Mouse (Mus musculus): ENCODE measurements around the gene Mrps35.

Gene Mrps35

DNA sequence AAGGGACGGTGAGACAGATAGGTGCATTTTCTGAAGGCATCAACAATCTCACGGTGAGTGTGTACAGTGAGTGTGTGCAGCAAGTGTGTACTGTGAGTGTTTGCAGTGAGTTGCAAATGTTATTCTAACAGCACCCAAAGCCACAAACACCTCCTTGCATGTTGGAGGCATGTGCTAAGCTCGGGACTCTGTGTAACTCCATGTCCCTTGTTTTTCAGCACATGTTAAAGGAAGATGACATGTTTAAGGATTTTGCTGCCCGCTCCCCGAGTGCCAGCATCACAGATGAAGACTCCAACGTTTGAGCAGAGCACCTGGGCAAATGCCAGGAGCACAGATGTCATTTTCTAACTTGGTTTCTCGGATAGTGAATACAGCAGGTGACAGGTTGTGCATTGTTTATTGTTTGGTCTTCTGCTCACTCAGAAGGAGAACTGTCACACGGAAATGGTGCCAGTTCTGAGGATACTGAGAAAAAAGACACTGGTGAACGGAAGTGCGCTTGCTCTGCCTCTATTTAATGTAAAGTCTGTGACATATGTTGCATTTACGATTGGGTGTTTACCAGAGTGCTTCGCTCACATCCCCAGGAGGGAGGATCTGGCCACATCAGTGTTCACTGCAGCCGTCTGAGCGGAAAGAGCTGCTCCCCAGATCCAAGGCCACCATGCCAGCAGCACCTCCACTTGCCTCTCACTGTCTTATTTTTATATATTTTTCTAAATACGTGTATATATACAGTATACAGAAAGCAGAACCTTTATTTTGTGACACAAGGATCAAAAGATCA is 12.3 kb upstream of the Mrps35 start:
- no peak for DNase-seq (ENCODE audit: low spot score)

DNA sequence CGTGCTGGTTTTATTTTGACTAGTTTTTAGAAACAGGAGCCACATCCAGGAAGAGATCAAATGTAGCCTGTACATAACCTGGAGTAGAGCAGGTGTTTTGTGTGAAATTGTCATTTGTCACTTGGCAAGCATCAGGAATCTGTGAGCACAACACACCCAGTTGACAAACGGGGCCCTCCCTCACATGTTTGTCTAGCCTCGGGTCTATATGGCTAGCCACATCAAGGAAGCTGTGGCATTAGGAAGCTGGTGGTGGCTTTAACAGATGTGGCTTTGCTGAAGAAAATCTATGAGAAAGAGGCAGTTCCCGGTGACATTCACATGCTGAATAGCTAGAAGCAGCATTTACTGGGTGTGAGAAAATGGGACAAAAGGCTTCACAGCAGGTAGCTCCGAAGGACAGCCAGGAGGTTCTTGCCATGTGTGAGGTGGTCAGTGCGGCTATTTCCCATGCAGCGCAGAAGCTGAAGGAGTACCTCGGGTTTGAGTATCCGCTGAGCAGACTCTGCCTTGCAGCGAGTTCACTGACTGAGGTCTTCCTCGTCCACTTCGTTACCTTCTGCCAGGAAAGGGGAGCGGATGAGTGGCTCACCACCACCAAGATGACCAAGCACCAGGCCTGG is 10.2 kb upstream of the Mrps35 start, which contains the start of gene Rep15:
TSS of gene Rep15 (plus strand) at position 282 of the 623 bp plus-strand sequence.
- DNase-seq (ENCODE audit: low spot score) = no peak

DNA sequence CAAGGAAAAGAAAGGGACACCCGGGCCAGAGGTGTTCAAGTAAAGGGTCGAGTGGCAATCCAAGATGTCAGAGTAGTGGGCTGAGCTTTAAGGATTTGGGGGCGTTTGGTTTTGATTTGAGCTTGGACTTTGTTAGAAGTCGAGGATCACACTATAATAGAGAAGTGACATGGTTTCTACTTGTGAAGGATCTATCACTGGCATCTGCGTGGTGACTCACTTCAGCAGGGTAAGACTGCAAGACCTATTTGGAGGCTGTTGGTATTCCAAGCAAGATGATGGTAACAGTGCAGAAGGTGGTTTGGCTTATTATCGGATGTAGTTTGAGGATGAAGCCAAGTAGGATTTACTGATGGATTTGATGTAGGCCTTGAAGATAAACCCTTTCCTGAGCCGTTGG is 1.1 kb downstream of the Mrps35 start:
- DNase-seq (ENCODE audit: low spot score) = no peak

DNA sequence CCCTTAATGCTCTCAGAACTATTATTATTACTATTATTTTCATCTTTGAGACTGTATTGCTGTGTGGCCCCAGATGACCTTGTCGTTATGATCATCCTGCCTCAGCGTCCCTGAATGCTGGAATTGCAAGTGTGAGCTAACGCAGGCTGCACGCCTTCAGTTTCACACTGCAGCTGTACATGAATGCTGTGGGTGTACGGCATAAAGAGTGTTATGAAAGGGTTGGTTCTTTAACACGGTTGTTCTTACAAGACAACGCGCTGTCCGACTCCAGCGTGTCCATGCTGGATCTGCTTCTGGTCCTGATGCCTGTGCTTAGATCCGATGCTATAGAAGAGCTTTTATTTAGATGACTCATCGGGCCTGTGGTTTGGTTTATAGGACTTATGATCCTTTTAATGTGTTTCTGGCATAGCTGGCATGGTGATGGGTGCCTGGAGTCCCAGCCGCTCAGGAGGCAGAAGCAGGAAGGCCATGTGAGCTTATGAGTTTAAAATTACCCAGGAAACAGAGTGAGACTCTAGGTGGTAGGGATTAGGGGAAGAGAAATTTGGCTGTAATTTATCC is 6.8 kb downstream of the Mrps35 start:
- no peak for DNase-seq (ENCODE audit: low spot score)

DNA sequence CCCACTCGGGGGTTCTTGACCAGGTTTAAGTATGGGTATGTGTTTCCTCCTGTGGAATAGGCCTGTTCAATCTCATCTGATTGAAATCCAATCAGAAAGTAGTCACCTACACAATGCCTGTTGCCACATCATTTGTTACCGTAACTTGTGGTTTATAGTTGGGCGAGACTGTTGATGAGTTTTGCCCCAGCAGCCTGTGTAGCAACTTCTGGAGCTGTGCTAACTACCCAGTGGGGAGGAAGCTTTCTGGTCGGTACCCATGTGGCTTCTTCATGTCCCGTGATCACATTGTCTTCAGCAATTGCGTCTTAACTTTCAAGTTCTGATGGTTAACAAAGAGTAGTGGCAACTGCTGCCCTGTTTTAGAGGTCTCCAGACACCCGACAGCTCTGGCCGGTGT is 9.1 kb downstream of the Mrps35 start:
- DNase-seq (ENCODE audit: low spot score) = no peak

DNA sequence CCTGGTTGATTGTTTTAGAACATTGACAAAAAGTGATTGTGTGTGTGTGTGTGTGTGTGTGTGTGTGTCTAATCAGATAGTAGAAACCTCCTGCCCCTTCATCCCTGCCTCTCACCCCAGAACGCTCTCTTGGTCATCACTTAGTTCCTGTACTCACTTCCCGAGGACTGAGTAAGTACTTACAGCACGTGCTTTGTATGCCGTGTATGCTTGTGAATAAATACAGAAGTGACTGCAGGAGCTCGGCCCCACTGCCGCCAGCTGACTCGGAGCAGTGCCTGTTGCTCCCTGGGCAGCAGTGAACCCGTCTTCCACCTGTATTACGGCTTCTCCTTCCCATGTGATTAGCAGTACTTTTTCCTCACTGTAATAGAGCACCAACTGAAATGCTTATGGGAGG is 9.9 kb downstream of the Mrps35 start:
- no peak for DNase-seq (ENCODE audit: low spot score)

DNA sequence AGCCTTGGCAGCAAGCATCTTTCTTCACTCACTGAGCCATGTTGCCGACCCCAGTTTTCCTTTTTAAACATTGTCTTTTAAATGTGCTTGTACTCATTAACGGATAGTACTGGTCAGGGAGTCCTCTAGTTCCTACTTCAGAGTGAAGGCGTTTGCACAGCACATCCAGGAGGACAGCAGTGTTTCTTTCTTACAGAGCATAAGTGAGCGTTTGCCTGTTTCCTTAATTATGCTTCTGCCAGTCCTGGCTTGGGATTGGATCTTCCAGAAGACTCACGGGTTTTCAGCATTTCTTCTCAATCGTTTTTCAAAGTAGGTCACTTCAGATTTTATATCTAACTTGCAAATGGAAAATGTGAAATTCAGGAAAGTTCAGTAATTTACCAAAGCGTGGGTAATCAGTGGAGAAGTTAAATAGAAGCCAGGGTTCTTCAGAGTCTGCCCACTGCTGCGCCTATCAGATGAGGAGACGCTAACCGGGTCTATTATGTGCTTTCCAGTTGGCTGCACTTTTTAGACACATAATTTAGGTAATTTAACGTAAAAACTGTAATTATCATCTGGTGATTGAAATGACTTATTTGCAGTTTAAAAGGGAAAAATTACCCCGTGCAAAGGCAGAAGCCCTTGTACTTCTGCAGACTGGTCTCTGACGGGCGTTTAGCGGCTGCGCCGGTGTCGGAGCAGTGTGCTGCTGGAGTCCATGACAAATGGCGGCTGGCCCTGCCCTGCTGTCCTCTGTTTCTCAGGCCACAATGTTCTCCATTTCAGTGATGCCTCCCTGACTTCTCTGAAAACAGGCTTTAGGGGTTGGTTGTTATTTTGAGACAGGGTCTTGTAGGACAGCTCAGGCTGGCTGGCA is 11.5 kb downstream of the Mrps35 start:
- no peak for DNase-seq (ENCODE audit: low spot score)

DNA sequence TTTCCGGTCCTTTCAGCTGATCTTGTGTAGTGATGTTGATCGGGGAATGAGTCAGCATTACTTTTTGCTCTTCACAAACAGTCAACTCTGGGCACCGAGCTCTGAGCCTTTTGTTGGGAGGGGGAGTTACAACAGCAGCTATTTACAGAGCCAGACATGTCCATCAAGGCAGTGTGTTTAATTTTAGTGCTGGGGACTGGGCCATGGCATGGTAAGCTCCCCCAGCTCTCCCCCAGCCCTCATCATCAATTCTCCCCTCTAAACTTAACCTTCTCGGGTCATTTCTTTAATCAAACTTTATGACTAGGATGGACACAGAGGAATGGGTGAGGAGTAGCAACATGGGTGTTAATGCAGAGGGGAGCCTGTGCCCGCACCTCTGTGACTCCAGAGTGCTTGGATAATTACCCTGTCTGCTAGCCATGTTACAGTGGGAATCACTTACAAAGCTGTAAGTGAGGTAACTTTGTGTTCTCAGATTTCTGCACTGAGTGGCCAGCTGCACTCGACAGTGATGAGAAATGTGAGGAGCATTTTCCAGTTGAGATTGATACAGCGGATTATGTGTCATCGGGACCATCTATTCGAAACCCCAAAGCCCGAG is 12.9 kb downstream of the Mrps35 start:
- DNase-seq (ENCODE audit: low spot score) = no peak

DNA sequence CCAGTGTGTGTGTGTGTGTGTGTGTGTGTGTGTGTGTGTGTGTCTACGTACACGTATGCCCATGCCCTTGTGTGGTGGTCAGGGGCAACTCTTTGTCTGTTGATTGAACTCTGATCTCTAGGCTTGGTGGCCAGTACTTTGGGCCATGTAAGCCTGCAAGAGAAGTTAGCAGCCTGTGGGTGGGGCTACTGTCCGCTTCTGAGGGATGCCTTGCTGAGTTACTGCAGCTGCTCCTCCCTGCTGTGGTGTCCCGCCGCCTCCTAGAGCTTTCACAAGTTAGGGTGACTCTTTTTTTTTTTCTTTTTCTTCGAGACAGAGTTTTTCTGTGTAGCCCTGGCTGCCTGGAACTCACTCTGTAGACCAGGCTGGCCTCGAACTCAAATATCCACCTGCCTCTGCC is 16.8 kb downstream of the Mrps35 start:
- DNase-seq (ENCODE audit: low spot score) = no peak

DNA sequence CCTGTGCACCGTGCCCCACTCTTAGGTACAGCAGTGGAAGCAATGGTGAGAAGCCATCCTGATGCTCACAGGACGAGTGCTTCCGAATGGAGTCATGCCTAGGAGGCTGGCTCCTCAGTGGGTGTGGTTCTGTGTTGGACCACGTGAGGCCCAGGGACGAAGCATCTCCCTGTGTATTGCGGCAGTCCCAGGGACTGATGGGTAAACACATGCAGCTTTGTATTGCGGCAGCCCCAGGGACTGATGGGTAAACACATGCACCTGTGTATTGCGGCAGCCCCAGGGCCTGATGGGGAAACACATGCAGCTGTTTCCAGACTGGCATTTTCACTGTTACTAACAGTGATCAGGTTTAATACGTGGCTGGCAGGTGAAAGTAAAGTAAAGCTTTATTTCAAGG is 19.1 kb downstream of the Mrps35 start:
- no peak for DNase-seq (ENCODE audit: low spot score)

DNA sequence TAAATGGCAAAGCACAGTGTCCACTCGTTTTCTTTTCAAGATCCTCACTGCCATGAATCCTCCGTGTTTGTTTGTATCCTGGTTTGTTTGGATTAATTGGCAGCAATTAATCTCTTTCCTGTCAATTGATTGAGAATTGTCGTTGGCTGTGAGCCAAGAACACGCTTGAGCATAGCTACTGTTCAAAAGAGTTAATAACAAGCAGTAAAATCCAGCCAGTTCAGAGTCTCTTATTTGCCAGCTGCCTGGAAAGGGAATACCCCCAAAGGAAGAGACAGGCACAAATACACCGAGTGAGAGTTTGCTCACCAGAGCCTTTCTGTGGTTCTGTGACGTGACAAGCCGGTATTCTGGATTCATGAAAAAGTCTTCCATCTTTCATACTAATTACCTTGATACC is 19.5 kb downstream of the Mrps35 start:
- DNase-seq (ENCODE audit: low spot score) = no peak

DNA sequence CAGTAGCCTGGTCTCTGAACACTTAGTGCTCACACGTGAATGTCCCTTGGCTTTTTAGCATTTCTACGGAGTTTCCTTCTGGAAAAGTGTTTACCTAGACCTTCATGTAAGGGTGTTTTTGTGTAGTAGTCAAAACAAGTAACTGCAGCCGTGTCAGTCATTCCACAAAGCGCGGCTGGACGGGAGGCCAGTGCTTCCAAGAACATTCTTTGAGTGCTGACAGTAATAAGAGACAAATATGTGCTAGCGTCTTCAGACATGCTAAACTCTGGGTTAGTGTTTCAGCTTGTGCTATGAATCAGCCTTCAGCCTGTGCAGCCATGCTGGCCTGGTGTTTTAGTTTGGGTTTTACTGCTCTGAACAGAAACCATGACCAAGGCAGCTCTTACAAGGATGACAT is 20.1 kb downstream of the Mrps35 start:
- DNase-seq (ENCODE audit: low spot score) = no peak

DNA sequence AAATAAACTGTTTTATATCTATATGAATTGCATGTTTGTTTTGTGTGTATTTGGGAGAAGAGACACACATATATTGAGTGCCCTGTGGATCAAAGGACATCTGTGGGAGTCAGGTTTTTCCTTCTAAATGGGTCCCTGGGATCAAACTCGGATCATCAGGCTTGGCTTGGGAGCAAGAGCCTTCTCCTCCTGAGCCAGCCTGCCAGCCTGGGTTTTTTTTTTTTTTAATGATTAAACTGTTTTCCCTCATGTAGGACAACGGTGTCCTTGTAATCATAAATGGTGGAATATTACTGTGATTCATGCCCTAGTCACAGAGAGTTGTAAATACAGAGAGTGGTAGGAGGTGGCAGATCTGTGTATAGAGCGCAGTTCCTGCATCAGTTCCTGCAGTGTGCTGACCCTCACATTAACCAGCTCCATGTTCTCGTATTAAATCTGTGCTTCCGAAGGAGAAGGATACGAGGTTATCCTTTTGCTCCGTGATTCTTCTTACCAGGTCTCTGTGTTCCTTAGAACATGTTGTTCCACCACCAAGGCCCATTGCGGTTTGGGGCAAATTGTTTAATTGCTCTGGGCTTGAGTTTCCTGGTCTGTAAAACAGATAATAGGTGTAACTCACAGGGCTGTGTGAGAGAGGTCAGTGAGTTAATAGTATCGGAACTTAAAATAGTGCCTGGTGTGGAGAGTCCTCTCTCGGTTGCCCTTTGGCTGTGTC is 21.8 kb downstream of the Mrps35 start:
- no peak for DNase-seq (ENCODE audit: low spot score)

DNA sequence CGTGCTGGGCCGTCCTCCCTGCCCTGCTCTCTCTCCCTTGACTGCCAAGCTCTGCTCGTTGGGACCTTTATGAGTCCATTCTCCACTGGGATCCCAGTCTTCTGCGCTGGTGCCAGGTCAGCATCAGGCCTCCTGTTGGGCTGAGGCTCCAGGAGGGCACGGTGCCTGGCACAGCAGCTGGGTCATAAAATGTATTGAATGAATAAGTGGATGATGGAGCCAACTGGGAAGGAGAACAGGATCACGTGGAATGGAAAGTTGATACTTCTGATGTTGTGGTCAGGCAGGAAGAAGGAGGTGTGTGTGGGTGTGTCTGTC is 22.3 kb downstream of the Mrps35 start:
- DNase-seq (ENCODE audit: low spot score) = no peak

DNA sequence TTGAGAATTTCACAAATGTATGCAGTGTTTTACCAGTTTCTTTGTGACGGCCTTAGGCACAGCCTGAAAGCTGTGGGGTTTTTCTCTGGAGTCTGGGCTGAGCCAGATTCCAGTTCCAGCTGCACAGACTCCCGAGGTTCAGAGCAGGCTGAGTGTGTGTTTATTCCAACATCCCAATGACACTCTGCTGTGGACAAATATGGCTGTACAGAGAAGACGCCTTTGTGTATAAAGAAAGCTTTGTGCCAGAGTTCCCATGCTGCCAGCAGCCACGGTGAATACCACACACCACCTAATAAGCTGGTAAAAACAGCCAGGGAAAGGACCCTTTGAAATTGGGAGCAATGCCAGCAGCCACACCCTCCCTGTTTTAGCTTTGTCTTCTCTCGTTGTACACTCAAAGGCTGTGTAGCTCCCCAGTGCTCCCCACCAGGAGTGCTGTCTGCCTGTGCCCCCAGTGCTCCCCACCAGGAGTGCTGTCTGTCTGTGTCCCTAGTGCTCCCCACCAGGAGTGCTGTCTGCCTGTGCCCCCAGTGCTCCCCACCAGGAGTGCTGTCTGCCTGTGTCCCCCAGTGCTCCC is 33.3 kb downstream of the Mrps35 start:
- no peak for DNase-seq (ENCODE audit: low spot score)

DNA sequence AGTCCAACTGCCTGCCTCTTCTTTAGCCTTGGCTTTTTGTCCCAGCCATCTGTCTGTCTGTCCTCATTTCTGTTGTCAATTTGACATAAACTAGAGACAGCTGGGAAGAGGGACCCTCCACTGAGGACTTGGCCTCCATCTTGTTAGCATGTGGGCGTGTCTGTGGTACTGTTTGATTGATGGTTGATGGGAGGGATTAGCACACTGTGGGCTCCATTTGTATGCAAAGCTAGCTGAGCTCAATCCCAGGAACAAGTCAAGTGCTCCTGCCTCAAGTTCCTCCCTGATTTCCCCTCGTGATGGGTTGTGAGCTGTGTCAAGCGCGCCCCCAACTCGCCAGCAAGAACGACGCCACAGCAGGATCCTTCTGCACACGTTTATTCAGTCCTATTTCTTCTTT is 34.3 kb downstream of the Mrps35 start:
- no peak for DNase-seq (ENCODE audit: low spot score)

DNA sequence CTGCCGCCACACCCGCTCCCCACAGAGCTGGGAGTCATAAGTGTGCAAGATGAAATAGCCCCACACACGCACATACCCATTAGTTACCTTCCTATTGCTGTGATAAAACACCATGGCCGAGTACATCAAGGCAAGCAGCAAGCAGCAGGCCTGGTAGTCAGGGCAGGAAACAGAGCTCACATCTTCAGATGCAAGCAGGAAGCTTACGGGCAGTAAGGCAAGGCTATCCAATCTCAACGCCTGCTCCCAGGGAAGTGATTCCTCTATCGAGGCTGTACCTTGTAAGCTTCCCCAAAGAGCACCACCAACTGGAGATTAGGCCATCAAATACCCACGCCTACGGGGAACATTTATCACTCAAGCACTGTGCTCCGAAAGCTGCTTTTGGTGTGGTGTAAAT is 37.4 kb downstream of the Mrps35 start:
- no peak for DNase-seq (ENCODE audit: low spot score)

DNA sequence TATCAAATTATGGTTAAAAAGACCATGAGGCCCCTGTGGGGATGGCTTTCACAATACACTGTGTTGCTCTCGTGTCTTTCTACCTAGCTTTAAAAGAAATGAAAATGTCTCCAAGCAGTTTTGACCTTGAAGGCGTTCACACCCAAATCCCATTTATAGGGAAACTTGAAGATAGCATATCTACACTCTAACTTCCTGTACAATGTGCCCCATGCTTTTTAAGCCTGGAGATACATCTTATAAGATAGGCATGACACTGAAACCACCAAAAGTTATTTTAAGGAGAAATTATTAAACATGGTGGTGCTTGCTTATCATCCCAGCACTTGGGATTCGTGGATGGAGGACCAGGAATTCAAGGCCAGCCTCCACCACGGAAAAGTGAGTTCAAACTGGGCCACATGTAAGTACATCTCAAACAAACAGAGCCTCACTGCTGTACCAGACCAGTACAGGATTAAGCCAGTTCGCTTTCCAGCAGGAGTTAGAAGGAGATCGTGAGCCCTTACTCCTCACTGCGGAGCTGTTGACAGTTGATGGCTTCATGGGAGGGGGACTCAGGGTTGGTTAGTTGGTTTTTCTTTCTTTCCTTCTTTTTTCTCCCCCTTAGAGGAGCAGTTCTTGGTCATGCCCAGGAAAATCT is 43.0 kb downstream of the Mrps35 start:
- no peak for DNase-seq (ENCODE audit: low spot score)

DNA sequence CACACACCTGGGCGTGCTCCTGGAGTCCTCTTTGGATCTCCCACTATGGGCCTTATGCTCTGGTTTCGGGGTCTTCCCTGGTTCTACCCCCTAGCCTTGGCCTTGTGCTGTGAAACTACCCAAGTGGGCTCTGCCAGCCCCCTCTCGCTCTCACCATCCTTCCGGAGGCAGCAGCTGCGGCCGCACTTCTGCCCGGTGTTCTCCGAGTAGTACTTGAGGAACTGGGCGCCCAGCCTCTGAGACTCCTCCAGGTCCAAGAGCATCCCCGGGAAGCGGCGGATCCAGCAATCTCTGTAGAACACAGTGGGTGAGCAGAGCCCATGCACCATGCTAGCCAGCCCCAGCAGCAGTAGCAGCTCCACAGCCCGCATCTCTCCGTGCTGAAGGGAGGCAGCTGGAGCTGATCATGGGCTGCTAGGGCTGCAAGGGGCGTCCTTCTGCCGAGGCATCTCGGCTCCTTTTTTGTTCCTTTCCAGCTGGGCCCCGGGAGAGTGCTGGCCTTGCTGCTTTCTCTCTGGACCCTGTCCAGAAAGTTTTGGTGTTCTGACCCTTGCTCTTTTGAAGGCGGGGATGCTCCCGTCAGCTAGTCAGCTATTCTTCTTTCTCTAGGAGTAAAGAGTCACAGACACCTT is 44.1 kb downstream of the Mrps35 start, which contains the start of gene Mansc4:
TSS of gene Mansc4 (minus strand) at position 439 of the 632 bp plus-strand sequence.
- DNase-seq (ENCODE audit: low spot score) = peak; percentile 33

DNA sequence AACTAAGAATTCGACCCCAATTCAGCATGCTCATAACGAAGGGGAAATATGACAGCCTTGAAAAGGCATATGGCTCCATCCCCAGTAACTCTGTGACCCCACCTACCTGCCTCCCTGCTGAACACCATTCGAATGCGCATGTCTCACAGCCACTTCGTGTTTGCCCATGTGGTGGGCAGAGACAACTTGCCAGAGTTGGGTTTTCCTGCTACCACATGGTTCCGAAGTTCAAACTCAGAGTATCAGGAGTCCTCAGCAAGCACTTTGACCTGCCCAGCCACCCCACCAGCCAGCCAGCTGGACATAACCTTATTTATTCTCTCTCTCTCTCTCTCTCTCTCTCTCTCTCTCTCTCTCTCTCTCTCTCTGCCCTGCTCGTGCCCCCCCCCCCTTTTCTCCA is 45.2 kb downstream of the Mrps35 start:
- DNase-seq (ENCODE audit: low spot score) = no peak

Measured in lung, postnatal 25 days (tissue).